Mouse (Mus musculus): Measurements from ENCODE around the gene Hexim1. TPM values are rescaled to one million over a fixed set of nuclear protein-coding genes. Genes with fewer than 3 reads are reported as not detected.
A peak's percentile ranks its signal among the peaks of the same experiment; 100 is the strongest.

Gene Hexim1
- polyA plus RNA-seq, 1 experiment from 2014 or later: 5.9 TPM

DNA sequence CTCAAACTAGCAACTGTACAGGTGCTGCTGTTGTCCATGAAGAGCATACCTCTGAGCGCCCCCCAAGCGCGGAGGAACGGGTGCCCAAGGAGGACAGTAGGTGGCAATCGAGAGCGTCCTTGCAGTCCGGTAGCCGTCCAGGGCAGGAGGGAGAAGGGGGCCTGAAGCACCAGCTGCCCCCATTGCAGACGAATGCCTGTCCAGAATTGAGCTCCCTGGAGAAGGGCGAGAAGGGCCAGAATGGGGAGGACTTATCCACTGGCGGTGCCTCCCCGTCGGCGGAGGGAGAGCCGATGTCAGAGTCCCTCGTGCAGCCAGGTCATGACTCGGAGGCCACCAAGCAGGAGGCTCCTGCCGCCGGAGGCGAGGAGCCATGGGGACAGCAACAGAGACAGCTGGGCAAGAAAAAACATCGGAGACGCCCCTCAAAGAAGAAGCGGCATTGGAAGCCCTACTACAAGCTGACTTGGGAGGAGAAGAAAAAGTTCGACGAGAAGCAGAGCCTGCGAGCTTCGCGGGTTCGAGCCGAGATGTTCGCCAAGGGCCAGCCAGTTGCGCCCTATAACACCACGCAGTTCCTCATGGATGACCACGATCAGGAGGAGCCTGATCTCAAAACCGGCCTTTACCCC lies 1.0 kb downstream of the Hexim1 start:
- peak; percentile 73 for DNase-seq (ENCODE audit: low spot score)

DNA sequence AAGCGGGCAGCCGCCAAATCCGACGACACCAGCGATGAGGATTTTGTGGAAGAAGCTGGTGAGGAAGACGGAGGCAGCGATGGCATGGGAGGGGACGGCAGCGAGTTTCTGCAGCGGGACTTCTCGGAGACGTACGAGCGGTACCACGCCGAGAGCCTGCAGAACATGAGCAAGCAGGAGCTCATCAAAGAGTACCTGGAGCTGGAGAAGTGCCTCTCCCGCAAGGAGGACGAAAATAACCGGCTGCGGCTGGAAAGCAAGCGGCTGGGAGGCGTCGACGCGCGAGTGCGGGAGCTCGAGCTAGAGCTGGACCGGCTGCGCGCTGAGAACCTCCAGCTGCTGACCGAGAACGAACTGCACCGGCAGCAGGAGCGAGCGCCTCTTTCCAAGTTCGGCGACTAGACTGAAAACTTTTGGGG lies 1.6 kb downstream of the Hexim1 start:
- DNase-seq (ENCODE audit: low spot score): peak; percentile 43

DNA sequence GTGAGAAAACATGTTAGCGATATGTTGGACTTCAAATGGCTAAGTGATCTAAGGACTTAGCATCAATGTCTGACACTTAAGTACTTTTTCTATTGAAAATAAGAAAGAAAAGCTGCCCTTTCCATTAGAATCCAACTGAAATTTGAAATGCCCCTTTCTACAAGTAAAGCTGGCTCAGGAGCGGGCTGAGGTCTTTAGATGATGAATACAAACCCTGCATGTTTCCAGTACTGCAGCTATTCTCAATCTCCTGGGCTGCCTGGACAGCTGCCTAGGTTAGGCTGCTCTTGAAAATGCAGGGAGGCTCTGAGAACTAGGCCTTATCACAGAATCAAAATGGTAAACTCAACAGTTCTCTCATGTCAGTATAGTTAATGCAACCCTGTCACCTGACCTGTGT lies 2.8 kb downstream of the Hexim1 start:
- no peak for DNase-seq (ENCODE audit: low spot score)

DNA sequence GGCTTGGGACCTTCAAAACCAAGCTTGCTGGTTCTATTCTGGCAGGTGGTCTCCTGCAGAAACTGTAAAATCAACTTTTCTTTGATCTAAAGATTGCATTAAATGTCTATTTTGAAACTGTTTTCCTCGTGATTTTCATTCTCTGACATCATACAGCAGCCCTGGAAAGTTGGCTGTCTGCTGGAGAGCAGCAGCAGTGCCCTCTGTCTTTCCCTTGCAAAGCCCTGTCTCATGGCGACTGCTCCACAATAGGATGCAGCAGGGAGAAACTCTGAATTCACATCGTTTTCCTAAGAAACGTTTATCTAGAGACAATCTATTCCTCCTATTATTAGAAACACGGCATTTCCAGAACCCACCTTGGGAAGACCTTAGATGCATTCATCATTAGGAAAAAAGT lies 3.6 kb downstream of the Hexim1 start:
- no peak for DNase-seq (ENCODE audit: low spot score)

DNA sequence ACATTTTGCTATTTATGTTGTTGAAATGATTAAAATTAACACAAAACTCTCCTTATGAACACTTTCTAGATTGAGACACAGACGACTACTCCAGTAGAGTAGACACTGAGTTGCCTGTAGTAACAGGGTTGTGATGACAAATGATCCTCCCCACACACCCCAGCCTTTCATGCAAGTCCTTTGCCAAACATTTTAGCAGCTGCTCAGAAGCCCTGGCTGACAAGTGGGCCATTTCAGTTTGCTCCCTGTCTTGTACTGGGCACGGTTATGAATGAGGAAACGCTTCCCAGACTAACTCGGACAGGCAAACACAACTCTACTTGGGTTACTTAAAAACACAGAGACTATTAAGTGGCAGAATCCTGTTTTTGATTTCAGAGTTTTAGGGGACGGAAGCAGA lies 4.3 kb downstream of the Hexim1 start:
- no peak for DNase-seq (ENCODE audit: low spot score)

DNA sequence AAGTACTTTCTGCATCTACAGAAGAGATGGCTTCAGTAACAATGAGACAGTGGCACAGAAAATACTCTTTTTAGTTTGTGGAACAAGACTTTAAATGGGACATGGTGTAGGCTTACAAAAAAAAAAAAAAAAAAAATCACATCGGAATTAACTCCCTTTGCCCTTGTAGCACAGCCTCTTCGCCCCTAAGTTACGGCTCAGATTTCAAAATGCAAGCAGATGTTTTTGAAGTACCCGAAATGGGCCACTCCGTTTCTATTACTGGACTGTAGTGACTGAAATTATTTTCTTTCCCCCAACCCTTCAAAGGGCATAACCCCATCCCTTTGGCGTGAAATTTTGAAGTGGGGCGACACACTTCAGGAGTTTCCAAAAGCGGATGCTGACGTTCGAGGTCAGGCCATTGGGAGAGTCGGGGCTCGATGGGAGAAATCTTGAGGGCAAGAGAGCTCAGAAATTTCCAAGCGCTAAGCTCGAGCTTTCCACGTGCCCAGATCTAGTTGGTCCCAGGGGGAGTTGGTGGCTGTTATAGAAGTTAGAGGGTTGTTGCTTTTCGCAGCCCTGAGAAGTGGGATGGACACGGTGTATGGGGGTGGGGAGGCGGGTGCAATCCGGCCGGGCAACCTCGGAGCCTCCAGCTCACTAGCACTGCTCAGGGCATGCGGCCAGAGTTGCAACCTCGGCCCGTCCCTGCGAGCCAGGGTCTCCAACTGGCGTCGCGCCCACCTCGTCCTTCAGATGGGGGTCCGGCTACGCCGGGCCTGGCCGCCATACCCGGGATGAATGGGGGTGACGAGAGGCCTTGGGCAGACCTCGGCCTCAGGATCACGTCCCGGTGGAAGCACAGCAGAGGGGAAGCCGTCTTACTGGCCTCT lies 15.9 kb downstream of the Hexim1 start, which contains the start of gene Hexim2:
Gene Hexim2, plus strand, starts transcription at position 729 of the 875 bp plus-strand sequence.
- peak; percentile 45 for DNase-seq (ENCODE audit: low spot score)

DNA sequence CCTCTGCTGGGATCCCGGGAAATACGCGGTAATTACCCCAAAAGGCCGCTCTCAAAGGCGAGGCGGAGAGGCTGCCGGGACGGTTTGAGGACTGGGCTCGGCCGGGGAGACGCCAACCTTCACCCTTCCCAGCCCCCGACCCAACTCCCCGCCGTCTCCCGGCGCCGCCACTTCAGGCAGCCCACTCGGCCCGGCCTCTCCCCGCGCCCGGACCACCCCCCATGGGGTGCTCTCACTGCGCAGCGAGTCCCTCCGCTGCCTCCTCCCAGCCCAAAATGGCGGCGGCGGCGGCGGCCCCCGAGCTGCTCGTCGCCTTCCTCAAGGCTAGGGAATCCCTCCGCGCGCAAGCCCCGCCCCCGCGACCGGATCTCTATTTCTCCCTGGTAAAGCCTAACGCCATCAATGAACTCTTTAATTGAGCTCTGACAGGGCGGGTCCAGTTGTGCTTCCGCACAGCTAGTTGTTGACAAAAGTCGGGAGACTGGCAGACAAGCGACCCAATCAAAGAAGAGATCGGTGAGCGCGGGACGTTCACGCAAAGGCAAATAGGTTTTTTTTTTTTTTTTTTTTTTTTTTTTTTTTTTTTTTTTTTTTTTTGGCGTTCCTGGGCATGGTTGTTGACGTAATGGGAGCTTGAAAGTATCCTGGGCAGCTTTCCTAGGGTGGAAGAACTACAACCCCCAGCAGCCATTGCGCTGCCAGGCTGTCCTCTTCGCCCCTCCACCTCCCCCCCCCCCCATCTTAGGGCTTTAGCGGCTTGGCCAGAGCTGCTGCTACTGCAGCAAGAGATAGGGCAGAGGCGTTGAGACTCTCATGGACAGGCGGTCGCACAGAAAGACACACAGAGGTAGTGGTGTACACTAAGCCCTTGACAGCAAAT lies 16.8 kb downstream of the Hexim1 start:
- DNase-seq (ENCODE audit: low spot score): peak; percentile 100

DNA sequence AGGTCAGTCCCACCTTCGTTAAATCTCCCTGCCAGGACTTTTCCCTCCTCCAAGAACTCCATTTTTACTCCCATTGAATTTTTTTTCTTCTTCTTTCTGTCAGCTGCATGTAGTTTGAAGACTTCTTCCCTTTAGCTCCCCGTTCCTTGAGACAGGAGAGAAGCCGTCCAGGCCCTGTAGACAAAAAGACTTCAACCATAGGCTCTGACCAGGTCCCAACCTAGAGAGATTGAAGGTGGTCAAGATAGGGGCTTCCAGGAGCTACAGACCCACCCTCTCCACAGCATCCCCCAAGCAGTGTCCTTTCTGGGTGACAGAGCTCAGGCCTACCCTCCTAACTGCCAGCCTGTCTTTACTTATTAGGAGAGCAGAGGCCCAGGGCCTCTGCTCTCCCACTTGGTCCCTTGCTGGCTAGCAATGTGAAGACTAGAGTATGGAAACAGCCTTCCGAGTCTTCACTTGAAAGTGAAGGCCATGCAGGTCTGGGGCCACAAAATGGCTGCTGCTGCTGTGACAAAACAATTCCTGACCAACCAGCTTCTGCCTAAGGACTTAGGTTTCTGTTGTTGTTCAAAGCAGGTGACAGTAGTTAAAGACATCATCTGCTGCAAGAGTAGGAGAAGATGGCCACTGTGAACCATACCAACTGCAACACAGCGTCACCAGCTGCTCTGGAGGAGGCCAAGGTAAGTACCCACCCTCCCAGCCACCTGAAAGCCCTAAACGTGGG lies 17.6 kb downstream of the Hexim1 start:
- DNase-seq (ENCODE audit: low spot score): peak; percentile 14

DNA sequence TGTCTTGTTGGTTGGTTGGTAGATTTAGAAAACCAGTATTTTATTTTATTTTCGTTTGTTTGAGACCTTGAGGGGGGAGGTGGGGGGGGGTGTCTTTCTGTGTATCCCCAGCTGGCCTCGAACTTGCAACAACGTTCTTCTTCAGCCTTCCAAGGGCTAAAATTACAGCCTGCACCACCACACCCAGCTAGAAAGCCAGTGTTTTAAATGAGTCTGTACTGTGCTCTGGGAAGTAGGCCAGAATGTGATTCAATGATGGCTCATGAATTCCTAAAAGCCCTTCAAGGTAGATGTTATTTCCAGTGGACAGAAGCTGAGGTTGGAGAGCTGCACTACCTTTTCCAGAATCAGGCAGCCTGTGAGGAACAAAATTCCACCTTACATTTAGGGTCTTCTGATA lies 18.2 kb downstream of the Hexim1 start:
- no peak for DNase-seq (ENCODE audit: low spot score)

DNA sequence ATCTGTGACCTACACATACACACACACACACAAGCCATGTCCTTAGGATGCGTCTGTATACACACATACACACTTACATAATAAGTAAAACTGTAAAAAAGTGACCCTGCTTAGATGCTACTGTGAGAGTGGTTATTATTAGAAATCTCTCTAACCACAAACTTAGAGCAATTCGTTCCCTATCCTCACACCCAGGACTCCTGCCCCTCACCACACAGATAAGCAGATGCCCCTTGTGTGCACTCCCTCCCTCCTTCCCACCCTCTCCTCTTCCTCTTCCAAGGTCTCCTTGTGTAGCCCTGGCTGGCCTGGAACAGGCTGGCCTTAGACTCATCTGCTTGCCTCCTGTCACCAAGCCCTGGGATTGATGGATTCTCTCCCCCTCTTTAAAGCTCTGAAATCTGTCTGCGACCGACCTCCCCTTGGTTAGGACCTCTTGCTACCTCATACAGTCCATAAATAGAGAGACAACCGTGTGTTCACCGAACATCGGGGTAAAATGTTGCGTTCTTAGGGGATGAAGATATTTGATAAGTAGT lies 20.1 kb downstream of the Hexim1 start:
- DNase-seq (ENCODE audit: low spot score): no peak

DNA sequence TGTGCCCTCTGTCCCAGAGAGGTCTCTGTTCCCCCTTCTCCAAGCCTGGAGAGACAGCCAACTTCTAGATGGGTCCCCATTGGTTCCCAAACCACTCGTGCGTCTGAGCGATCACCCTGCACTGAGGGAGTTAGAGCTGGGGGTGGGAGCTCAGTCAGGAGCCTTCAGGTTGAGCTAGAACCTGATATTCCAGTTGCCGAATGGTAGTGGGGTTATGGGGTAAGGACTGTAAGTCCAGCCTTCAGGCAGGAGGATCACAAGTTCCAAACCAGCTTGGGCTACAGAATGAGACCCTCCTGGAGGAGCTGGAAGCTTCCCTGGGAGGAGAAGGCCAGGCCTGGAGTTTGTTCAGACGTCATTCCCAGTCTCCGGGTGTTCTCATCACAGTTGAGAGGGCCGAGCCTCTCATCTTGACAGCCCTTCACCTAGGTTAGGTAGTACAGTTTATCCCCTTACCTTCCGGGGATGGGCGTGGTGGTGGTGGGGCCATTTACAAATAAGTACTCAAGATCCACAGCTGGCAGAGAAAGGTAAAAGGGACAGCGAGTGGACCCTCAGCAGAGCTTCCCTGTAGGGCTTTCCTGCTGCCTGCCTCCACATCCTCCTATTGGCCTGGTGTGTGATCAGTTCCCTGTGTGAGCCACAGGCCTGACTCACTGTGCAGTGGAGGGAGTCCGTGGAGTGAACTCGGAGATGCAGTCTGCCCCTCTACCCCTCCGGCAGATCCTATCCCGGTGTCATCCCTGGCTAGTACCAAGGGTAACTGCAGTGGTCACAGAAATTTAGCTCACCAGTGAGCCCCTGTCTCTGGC lies 24.1 kb downstream of the Hexim1 start:
- DNase-seq (ENCODE audit: low spot score): no peak

DNA sequence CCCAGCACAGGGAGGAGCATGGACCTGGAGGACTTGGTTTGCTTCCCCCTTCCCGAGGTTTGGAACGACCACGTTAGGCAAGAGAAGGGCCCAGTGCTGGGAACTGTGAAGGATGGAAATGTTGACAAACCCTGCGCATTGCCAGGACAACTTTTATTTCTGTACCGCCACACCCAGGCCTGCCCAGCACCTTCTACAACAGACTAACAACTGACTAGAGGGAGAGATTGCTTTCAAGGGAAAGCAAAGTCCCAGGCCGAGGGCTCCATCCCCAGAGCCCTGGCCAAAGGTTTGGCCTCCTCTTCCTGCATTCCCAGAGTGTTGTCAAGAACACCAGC lies 24.7 kb downstream of the Hexim1 start:
- no peak for DNase-seq (ENCODE audit: low spot score)

DNA sequence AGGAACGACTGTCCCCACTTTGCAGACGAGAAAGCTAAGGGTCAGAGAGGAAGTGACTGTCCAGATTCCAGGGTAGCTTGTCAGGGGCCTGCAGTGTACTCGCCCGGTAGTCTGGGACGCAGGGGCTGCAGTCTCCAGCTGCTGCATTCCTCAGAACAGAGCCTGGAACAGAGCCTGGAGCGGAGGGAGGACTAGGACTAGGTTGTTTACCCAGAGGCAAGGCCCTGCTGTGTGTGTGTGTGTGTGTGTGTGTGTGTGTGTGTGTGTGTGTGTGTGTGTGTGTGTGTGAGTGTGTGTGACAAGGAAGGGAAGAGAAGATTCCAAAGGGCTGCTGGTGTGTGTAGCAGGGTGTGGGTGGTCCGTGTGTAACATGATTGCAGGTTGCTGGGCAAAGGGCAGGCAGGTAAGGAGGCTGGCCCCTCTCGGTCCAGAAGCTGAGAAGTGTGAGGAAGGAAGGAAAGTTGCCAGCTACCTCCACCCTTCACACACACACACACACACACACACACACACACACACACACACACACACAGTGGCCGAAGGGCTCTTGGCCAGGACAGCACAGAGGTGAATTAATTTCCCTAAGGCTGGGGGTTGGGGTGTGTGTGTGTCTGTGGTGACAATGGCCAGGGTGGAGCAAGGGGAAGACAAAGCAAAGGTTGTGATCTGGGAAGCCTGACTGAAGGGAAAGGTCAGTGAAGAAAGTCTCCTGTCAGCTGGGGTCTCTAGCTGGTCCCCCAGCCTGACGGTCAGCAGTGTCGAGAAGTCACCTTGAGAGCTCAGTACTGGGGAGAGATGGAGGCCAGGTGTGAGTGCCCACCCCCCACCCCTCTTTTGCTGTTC lies 25.3 kb downstream of the Hexim1 start:
- no peak for DNase-seq (ENCODE audit: low spot score)

DNA sequence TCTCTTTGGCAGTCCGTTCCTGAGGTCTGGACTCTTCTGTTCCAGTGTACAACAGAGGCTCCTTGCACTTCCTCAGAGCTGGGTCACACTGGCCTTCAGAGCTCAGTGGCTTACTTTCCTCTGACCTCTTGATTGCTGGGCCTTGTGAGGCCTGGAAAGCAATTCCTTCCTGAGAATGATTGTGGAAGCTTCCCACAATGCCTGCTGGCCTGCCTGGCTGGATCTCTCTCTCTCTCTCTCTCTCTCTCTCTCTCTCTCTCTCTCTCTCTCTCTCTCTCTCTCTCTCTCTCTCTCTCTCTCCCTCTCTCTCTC lies 25.9 kb downstream of the Hexim1 start:
- DNase-seq (ENCODE audit: low spot score): no peak

DNA sequence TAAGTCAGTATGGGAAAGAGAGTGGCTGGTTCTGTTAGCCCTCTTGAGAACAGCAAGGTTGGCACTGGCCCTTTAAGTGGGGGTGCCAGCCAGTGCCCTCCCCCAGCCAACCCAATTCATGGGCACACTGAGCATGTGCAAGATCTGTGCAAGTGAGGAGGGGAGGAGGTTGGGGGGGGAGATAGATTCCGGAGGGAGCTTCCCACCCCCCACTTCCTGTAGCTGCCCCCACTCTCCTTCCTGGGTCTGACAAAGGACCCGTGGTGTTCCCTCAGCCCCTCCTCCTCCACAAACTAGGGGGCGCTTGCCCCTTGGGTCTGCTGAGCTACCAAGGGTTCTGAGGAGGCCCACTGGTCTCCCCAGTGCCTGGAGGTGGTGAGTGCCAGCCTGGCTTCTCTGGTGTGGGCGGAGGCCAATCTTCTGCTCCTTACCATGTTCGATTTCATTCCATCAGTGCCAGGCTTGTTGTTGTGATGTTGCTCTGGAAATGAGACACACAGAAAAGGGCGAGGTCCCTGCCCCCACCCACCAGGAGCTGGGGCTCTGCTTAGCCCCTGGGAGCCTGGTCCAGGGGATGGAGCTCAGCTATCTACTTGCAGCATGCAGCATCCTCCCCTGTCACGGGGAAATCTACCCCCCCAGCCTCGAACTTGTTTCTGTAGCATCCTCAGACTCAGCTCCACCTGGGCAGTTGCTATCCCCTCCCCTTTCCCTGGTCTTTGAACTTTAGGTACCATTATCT lies 26.6 kb downstream of the Hexim1 start:
- DNase-seq (ENCODE audit: low spot score): peak; percentile 84

DNA sequence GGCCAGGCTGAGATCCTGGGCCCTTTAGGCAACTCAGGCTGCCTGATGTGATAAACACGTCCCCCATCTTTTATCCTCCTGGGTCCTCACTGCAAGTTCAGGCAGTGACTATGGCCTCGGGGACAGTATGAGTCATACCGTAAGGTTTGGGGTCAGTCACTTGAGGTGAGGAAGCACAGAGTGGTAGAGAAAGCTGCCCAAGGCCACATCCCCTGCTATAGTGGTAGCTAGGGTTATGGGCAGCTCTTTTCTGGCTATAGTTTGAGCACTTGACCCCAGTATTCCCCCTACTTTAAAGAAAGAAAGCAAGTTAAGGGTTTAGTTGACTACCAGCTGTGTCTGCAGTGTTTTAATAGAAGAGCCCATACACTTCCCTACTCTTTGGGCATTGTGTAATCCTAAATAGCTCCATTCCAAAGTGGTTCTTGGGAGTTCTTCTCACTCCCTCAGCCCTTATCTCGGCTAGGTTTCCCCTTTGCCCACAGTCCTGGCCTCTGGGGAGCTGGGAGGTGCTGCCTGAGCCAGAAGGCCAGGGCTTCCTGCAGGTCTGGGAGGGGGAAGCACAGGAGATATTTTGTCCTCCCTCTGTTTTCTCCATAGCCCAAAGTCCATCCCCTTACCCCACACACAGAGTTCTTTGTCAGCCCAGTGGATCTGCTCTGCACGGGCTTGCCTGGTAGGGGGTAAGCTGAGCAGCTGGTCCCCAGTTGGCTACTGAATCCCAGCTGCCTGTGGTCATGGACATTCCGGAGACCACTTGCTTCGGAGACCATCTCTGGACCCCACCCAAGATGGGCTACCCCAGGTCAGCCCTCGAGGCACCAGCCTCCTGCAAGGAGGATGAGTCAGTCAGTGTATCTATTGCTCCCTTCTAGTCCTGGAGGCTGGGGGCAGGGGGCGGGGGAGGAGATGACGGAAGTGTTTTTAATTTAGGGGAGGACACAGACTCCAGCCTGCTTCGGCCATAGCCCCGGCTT lies 28.6 kb downstream of the Hexim1 start:
- DNase-seq (ENCODE audit: low spot score): no peak

DNA sequence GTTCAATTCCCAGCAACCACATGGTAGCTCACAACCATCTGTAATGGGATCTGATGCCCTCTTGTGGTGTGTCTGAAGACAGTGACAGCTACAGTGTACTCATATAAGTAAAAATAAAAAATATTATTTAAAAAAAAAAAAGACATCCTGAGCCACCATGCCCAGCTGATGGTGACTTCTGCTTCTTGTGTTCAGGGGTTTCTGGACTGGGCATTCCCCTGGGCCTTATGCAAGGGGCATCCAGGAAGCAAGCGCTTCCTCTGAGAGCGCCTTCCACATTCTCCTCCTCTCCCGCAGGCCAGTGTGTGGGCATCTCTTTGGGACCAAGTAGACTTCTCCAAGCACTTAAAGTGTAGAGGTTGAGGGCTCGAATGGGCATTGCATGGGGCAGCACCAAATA lies 30.4 kb downstream of the Hexim1 start:
- no peak for DNase-seq (ENCODE audit: low spot score)

Data from thymus, postnatal 0 days (tissue).